Mouse (Mus musculus) layer of hippocampus, postnatal 14 days (tissue): Measurements from ENCODE around the gene Gm45021. TPM values are rescaled to one million over a fixed set of nuclear protein-coding genes. Genes with fewer than 3 reads are reported as not detected.
"Not testable (repeated sequence)": the region's sequence is repeated elsewhere in the genome, so short reads cannot be mapped to it uniquely, and the experiment has no call there.

Source experiments
- DNase-seq, 2 experiments: peaks; one replicate each; pipeline ENCODE4 v3.0.0; 2021 to 2022; ENCODE audit warnings: low spot score in 2 of 2, mixed read lengths in 1 of 2
- total RNA-seq, 2 experiments: library from RNA; stranded (reverse); gene quantifications; 2 replicates each; pipeline ENCODE4 v1.2.3; 2021

The Gm45021 gene
- total RNA-seq, 2 experiments from 2014 or later, result not detected

GRCm38 (mm10) chr6:48609512-48609911, 20.1 kb downstream of the Gm45021 start:
- DNase-seq, result no peak

GRCm38 (mm10) chr6:48610657-48611056, 21.2 kb downstream of the Gm45021 start:
- DNase-seq, result no peak

GRCm38 (mm10) chr6:48613464-48613863, 24.1 kb downstream of the Gm45021 start:
- no peak for DNase-seq

GRCm38 (mm10) chr6:48614756-48615155, 25.3 kb downstream of the Gm45021 start:
- no peak for DNase-seq

- DNase-seq, result no peak
Measured at GRCm38 (mm10) chr6:48620031-48620430, 30.6 kb downstream of the Gm45021 start.

GRCm38 (mm10) chr6:48622186-48622843, 32.9 kb downstream of the Gm45021 start:
- not testable (repeated sequence) for DNase-seq

- DNase-seq, result no peak
Measured at GRCm38 (mm10) chr6:48623460-48623859, 34.0 kb downstream of the Gm45021 start.

GRCm38 (mm10) chr6:48626464-48626863, 37.1 kb downstream of the Gm45021 start, which contains the start of gene AI854703:
Gene AI854703, plus strand, starts transcription at chr6:48626764.
- DNase-seq, result no peak

GRCm38 (mm10) chr6:48626984-48627383, 37.6 kb downstream of the Gm45021 start:
- DNase-seq, result peak; percentile 50 to 65

GRCm38 (mm10) chr6:48627511-48627924, 38.1 kb downstream of the Gm45021 start:
- DNase-seq, result no peak

- no peak for DNase-seq
Measured at GRCm38 (mm10) chr6:48628377-48628776, 39.0 kb downstream of the Gm45021 start.

- peak; percentile 47 to 59 for DNase-seq
Measured at GRCm38 (mm10) chr6:48628808-48629660, 39.6 kb downstream of the Gm45021 start.

GRCm38 (mm10) chr6:48629661-48630034, 40.2 kb downstream of the Gm45021 start:
- no peak for DNase-seq

- DNase-seq, result no peak
Measured at GRCm38 (mm10) chr6:48630831-48631230, 41.4 kb downstream of the Gm45021 start.

GRCm38 (mm10) chr6:48635105-48635504, 45.7 kb downstream of the Gm45021 start:
- DNase-seq, result no peak

- DNase-seq, result no peak
Measured at GRCm38 (mm10) chr6:48636515-48636914, 47.1 kb downstream of the Gm45021 start.

GRCm38 (mm10) chr6:48637811-48638500, 48.5 kb downstream of the Gm45021 start:
- no peak for DNase-seq

GRCm38 (mm10) chr6:48638553-48638952, 49.1 kb downstream of the Gm45021 start:
- no peak for DNase-seq

- DNase-seq, result no peak
Measured at GRCm38 (mm10) chr6:48641391-48641790, 52.0 kb downstream of the Gm45021 start.

- DNase-seq, result peak in 1 of 2 experiments; percentile 61
Measured at GRCm38 (mm10) chr6:48642764-48643292, 53.4 kb downstream of the Gm45021 start.

GRCm38 (mm10) chr6:48645660-48646308, 56.4 kb downstream of the Gm45021 start:
- peak; percentile 58 to 70 for DNase-seq
